18 mouse cellular contexts compared by ENCODE assay signal in genomic region chr6:28430795-28431537, GRCm38 (mm10). TPM values are rescaled to one million over a fixed set of nuclear protein-coding genes. Genes with fewer than 3 reads are reported as not detected.
A peak's percentile ranks its signal among the peaks of the same experiment; 100 is the strongest.
DNase-seq lines count a peak whose midpoint lies in the region; ATAC-seq and TF ChIP-seq lines count a peak whose summit lies in the region.
"Had no signal": no experiment of that assay in that cellular context is flagged by ENCODE, and none has a peak within 500 bp of the region (broad histone marks: within the 10 kb centered on the region; RNA-seq: fewer than 3 reads in every experiment).

No protein-coding gene starts in this region.

- no peak overlapping the region for H3K9ac ChIP-seq in liver, embryonic 14.5 days (replicated peaks)
- H3K9ac ChIP-seq: midbrain, embryonic 12.5 days had no signal

- no peak for ATAC-seq in erythroblast, adult 5-6 weeks (replicated peaks; ENCODE audit: low FRiP score, poor library complexity, severe bottlenecking)
- peak; percentile 73 for ATAC-seq in liver, embryonic 14.5 days (ENCODE audit: insufficient read depth)

- peak overlapping the region; percentile 50 for H3K4me3 ChIP-seq in erythroblast, embryonic 14.5 days (replicated peaks)
- H3K4me3 ChIP-seq in liver, embryonic 14.5 days (ENCODE audit: insufficient read depth in 1 of 2, low read depth in 2 of 2, low read length in 2 of 2): peak overlapping the region; percentile 27 to 39; a peak in 2 of 4 replicates
- H3K4me3 ChIP-seq in midbrain, embryonic 10.5 days: no peak overlapping the region
- H3K4me3 ChIP-seq: heart, embryonic 10.5 days; limb, embryonic 10.5 days; midbrain, embryonic 12.5 days had no signal

- DNase-seq in ZHBTc4 (ENCODE audit: low read depth, low spot score): peak; percentile 69
- no peak for DNase-seq in liver, embryonic 14.5 days (ENCODE audit: low read depth in 3 of 3, low spot score in 3 of 3)
- peak; percentile 59 to 64 for DNase-seq in lung, postnatal 4 days
- no peak for DNase-seq in midbrain, embryonic 10.5 days (ENCODE audit: low spot score)
- DNase-seq in heart, adult 9 months (ENCODE audit: low spot score in 2 of 2): no peak
- no peak for DNase-seq in T-cell, adult 2 months (ENCODE audit: low spot score)
- DNase-seq: adrenal gland, adult 8-10 months; layer of hippocampus, adult 9-11 months; right cerebral cortex, adult 18-20 months had no signal

- peaks cover 11% of the 10 kb centered on the region for H3K27me3 ChIP-seq in erythroblast, embryonic 14.5 days (ENCODE audit: control insufficient read depth)
- H3K27me3 ChIP-seq in liver, embryonic 14.5 days (ENCODE audit: control insufficient read depth, insufficient read depth, low read length): no peaks in the 10 kb centered on the region; the same call in 1 of the 2 replicates
- H3K27me3 ChIP-seq in midbrain, embryonic 10.5 days (ENCODE audit: low read depth, poor library complexity, severe bottlenecking): no peaks in the 10 kb centered on the region
- H3K27me3 ChIP-seq: midbrain, embryonic 12.5 days had no signal

- H3K9me3 ChIP-seq in erythroblast, embryonic 14.5 days (ENCODE audit: control insufficient read depth, low read length): no peaks in the 10 kb centered on the region
- H3K9me3 ChIP-seq in liver, embryonic 14.5 days (ENCODE audit: control insufficient read depth, low read length): no peaks in the 10 kb centered on the region
- no peaks in the 10 kb centered on the region for H3K9me3 ChIP-seq in midbrain, embryonic 10.5 days (replicated peaks)
- H3K9me3 ChIP-seq: heart, embryonic 10.5 days; limb, embryonic 10.5 days; midbrain, embryonic 12.5 days had no signal

- TF ChIP-seq EP300 in liver, embryonic 14.5 days (IDR thresholded peaks at IDR 0.05; ENCODE audit: low read depth): no peak

- H3K27ac ChIP-seq in liver, embryonic 14.5 days: no peak overlapping the region
- H3K27ac ChIP-seq in midbrain, embryonic 10.5 days (replicated peaks): no peak overlapping the region
- H3K27ac ChIP-seq: heart, embryonic 10.5 days; limb, embryonic 10.5 days; midbrain, embryonic 12.5 days had no signal

- no peak for TF ChIP-seq CTCF in liver, embryonic 14.5 days (IDR thresholded peaks at IDR 0.05; ENCODE audit: low read depth)

- peak overlapping the region; percentile 48 for H3K4me2 ChIP-seq in liver, embryonic 14.5 days (ENCODE audit: low read depth)
- H3K4me2 ChIP-seq: midbrain, embryonic 12.5 days had no signal

- H3K4me1 ChIP-seq in erythroblast, embryonic 14.5 days (ENCODE audit: control insufficient read depth): peaks cover 43% of the 10 kb centered on the region
- H3K4me1 ChIP-seq in liver, embryonic 14.5 days (replicated peaks; ENCODE audit: control insufficient read depth in 2 of 2, insufficient read depth in 2 of 2, low read length in 1 of 2): peaks cover 8% of the 10 kb centered on the region in 2 experiments
- H3K4me1 ChIP-seq in midbrain, embryonic 10.5 days: peaks cover 2% of the 10 kb centered on the region; the same call in 1 of the 2 replicates
- H3K4me1 ChIP-seq: limb, embryonic 10.5 days had no signal

- whole genome bisulfite sequencing in liver, embryonic 14.5 days (ENCODE audit: insufficient replicate concordance): 55% methylated on average over 10 of the region's 10 CpGs
- 87% methylated on average over 10 of the region's 10 CpGs for WGBS in midbrain, embryonic 10.5 days

- peaks cover 35% of the 10 kb centered on the region for H3K36me3 ChIP-seq in erythroblast, embryonic 14.5 days (ENCODE audit: control insufficient read depth)
- peaks cover 13% of the 10 kb centered on the region for H3K36me3 ChIP-seq in liver, embryonic 14.5 days (replicated peaks; ENCODE audit: control insufficient read depth, insufficient read depth, low read depth)
- H3K36me3 ChIP-seq in midbrain, embryonic 10.5 days: peaks cover 13% of the 10 kb centered on the region

RNA-seq across cellular contexts. Expression of gene Gcc1, which starts 2.8 kb away (rescaled TPM):
- 0.48 and 0.64 TPM in 2 replicates for polyA plus RNA-seq in erythroblast, embryonic 14.5 days (2012)
- 8.4 and 8.5 TPM in 2 replicates for total RNA-seq in erythroblast, adult 5-6 weeks (2015; ENCODE audit: low replicate concordance)
- 19.5 and 22.2 TPM in 2 replicates for total RNA-seq in erythroblast, adult 5-6 weeks (2017; ENCODE audit: low replicate concordance)
- polyA plus RNA-seq in liver, embryonic 14.5 days (2012; rRNA removed): 2.1 and 2.9 TPM in 2 replicates
- polyA plus RNA-seq in liver, embryonic 14.5 days (2014; fragmentation: Nextera tagmentation; extraction: Ambion mirVana): 2.3 TPM in 2 replicates
- polyA plus RNA-seq in midbrain, embryonic 10.5 days (2016; fragmentation: Nextera tagmentation; extraction: Ambion mirVana): 11.3 and 11.4 TPM in 2 replicates

RNA-seq across cellular contexts. Expression of gene Fscn3, which starts 3.4 kb away (rescaled TPM):
- polyA plus RNA-seq in erythroblast, embryonic 14.5 days (2012): 0.06 TPM in 1 of 2 replicates, not detected in the other
- total RNA-seq in erythroblast, adult 5-6 weeks (2015; ENCODE audit: low replicate concordance): 0.77 TPM in 1 of 2 replicates, not detected in the other
- total RNA-seq in erythroblast, adult 5-6 weeks (2017; ENCODE audit: low replicate concordance): 0.09 TPM in 1 of 2 replicates, not detected in the other
- polyA plus RNA-seq in liver, embryonic 14.5 days (2012; rRNA removed): 0.50 and 0.51 TPM in 2 replicates
- polyA plus RNA-seq in liver, embryonic 14.5 days (2014; fragmentation: Nextera tagmentation; extraction: Ambion mirVana): 0.34 and 0.69 TPM in 2 replicates
- 0.06 TPM in 1 of 2 replicates, not detected in the other for polyA plus RNA-seq in midbrain, embryonic 10.5 days (2016; fragmentation: Nextera tagmentation; extraction: Ambion mirVana)
- total RNA-seq: MEL had no signal
- polyA plus RNA-seq: heart, embryonic 10.5 days; hindbrain, embryonic 11.5 days; kidney, embryonic 14.5 days; limb, embryonic 10.5 days; midbrain, embryonic 12.5 days; neural tube, embryonic 11.5 days had no signal

RNA-seq across cellular contexts. Expression of gene Arf5, which starts 7.6 kb away (rescaled TPM):
- polyA plus RNA-seq in erythroblast, embryonic 14.5 days (2012): 560 and 598 TPM in 2 replicates
- total RNA-seq in erythroblast, adult 5-6 weeks (2015; ENCODE audit: low replicate concordance): 175 and 190 TPM in 2 replicates
- total RNA-seq in erythroblast, adult 5-6 weeks (2017; ENCODE audit: low replicate concordance): 211 and 230 TPM in 2 replicates
- polyA plus RNA-seq in liver, embryonic 14.5 days (2012; rRNA removed): 299 and 365 TPM in 2 replicates
- polyA plus RNA-seq in liver, embryonic 14.5 days (2014; fragmentation: Nextera tagmentation; extraction: Ambion mirVana): 383 and 408 TPM in 2 replicates
- 299 and 324 TPM in 2 replicates for polyA plus RNA-seq in midbrain, embryonic 10.5 days (2016; fragmentation: Nextera tagmentation; extraction: Ambion mirVana)

RNA-seq across cellular contexts. Expression of gene Pax4, which starts 18.2 kb away (rescaled TPM):
- not detected in 2 replicates for polyA plus RNA-seq in erythroblast, embryonic 14.5 days (2012)
- not detected in 2 replicates for total RNA-seq in erythroblast, adult 5-6 weeks (2015; ENCODE audit: low replicate concordance)
- total RNA-seq in erythroblast, adult 5-6 weeks (2017; ENCODE audit: low replicate concordance): not detected in 2 replicates
- polyA plus RNA-seq in liver, embryonic 14.5 days (2012; rRNA removed): not detected in 2 replicates
- polyA plus RNA-seq in liver, embryonic 14.5 days (2014; fragmentation: Nextera tagmentation; extraction: Ambion mirVana): not detected in 2 replicates
- polyA plus RNA-seq in midbrain, embryonic 10.5 days (2016; fragmentation: Nextera tagmentation; extraction: Ambion mirVana): 0.21 TPM in 1 of 2 replicates, not detected in the other
- total RNA-seq: adrenal gland, adult 8-10 months; MEL had no signal
- polyA plus RNA-seq: heart, embryonic 10.5 days; hindbrain, embryonic 11.5 days; kidney, embryonic 14.5 days; limb, embryonic 10.5 days; midbrain, embryonic 12.5 days; neural tube, embryonic 11.5 days had no signal

RNA-seq across cellular contexts. Expression of gene Zfp800, which starts 33.2 kb away (rescaled TPM):
- polyA plus RNA-seq in erythroblast, embryonic 14.5 days (2012): 0.97 and 1.7 TPM in 2 replicates
- total RNA-seq in erythroblast, adult 5-6 weeks (2015; ENCODE audit: low replicate concordance): 19.2 and 32.8 TPM in 2 replicates
- total RNA-seq in erythroblast, adult 5-6 weeks (2017; ENCODE audit: low replicate concordance): 31.1 and 42.8 TPM in 2 replicates
- 6.3 and 9.6 TPM in 2 replicates for polyA plus RNA-seq in liver, embryonic 14.5 days (2012; rRNA removed)
- 24.1 and 25.7 TPM in 2 replicates for polyA plus RNA-seq in liver, embryonic 14.5 days (2014; fragmentation: Nextera tagmentation; extraction: Ambion mirVana)
- polyA plus RNA-seq in midbrain, embryonic 10.5 days (2016; fragmentation: Nextera tagmentation; extraction: Ambion mirVana): 25.6 and 27.8 TPM in 2 replicates

Comparison
In these comparisons a context has a peak if more than half of its experiments do, and no peak if none do; other contexts are left out.
1. DNase-seq: peak in ZHBTc4 (single experiment) and lung, postnatal 4 days (2 of 2); none in liver, embryonic 14.5 days (0 of 3), midbrain, embryonic 10.5 days (single experiment), heart, adult 9 months (0 of 2) and T-cell, adult 2 months (single experiment).